Comparison of ENCODE assay signal across 9 mouse cellular contexts in the genomic region with DNA sequence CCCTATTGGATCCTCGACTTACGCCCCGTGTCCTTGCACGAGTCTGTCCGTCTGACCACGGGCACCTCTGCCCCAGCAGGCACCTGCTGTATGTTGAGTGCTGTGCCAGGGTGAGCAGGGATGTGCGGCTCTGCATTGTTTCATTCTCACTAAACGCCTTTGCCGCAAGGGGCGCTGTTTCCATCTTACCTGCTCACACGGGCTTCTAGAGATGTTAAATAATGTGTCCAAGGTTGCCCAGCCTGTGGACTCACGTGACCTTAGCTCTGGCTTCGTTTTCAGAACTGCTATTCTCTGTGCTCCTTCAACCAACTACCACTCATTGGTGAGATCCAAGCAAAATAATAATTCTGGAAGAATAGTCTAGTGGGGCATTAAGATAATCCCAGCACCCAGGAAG.
DNase-seq lines count a peak whose midpoint lies in the region; ATAC-seq and TF ChIP-seq lines count a peak whose summit lies in the region.
"Had no signal": no experiment of that assay in that cellular context is flagged by ENCODE, and none has a peak within 500 bp of the region (broad histone marks: within the 10 kb centered on the region; RNA-seq: fewer than 3 reads in every experiment).

No protein-coding gene starts in this region.

- no peak overlapping the region for H3K9ac ChIP-seq in MEL (ENCODE audit: control insufficient read depth, low read depth, low read length, poor library complexity, severe bottlenecking)
- H3K9ac ChIP-seq in lung, embryonic 15.5 days: no peak overlapping the region
- H3K9ac ChIP-seq: limb, embryonic 13.5 days had no signal

- DNase-seq in layer of hippocampus, adult 11-12 months (ENCODE audit: low spot score): peak; percentile 67
- no peak for DNase-seq in layer of hippocampus, adult 9-11 months
- DNase-seq in MEL (ENCODE audit: low read depth, low spot score): peak; percentile 73
- DNase-seq in c-Kit-positive CD71-positive TER-119-positive erythroid progenitor cells, embryonic 14.5 days (ENCODE audit: low spot score): peak; percentile 49
- DNase-seq in heart, postnatal 36 days: peak; percentile 42 to 63
- DNase-seq in spleen, adult 12 weeks (ENCODE audit: low spot score): peak; percentile 32
- DNase-seq in frontal cortex, postnatal 10 days (ENCODE audit: low spot score in 2 of 2): no peak

- 0 out of 2 replicates have a peak, but pooled peaks have one; percentile 11 for ATAC-seq in lung, embryonic 15.5 days (ENCODE audit: borderline replicate concordance, extremely low read depth, low FRiP score, low TSS enrichment)

- peaks cover 0 to 8% of the 10 kb centered on the region in 2 experiments; a peak in 1 of 4 replicates for H3K36me3 ChIP-seq in MEL (ENCODE audit: control insufficient read depth in 1 of 2, insufficient read depth in 2 of 2, low read length in 2 of 2)
- no peaks in the 10 kb centered on the region for H3K36me3 ChIP-seq in lung, embryonic 15.5 days
- H3K36me3 ChIP-seq: limb, embryonic 13.5 days had no signal

- TF ChIP-seq EP300 in MEL (IDR thresholded peaks at IDR 0.05; ENCODE audit: low read depth in 1 of 2, low read length in 2 of 2): no peak

- no peaks in the 10 kb centered on the region for H3K27me3 ChIP-seq in MEL (ENCODE audit: control insufficient read depth in 1 of 2, insufficient read depth in 2 of 2, low read length in 2 of 2)
- H3K27me3 ChIP-seq in lung, embryonic 15.5 days: no peaks in the 10 kb centered on the region
- H3K27me3 ChIP-seq: limb, embryonic 13.5 days had no signal

- peak; percentile 72 to 86 (median 84) for TF ChIP-seq CTCF in MEL (IDR thresholded peaks at IDR 0.05 in 2 of 3, conservative IDR thresholded peaks at IDR 0.05 in 1 of 3; ENCODE audit: control insufficient read depth in 1 of 3, insufficient read depth in 1 of 3, low read depth in 2 of 3, low read length in 3 of 3, poor library complexity in 1 of 3, severe bottlenecking in 1 of 3)

- intact Hi-C loops in heart, postnatal 36 days (cut with DNase I): no loop called here

- H3K4me2 ChIP-seq in lung, embryonic 15.5 days: no peak overlapping the region
- H3K4me2 ChIP-seq: limb, embryonic 13.5 days had no signal

- WGBS in lung, embryonic 15.5 days: 33% methylated on average over 13 of the region's 13 CpGs

- H3K4me1 ChIP-seq in MEL (ENCODE audit: control insufficient read depth in 1 of 2, insufficient read depth in 2 of 2, low read length in 2 of 2): peaks cover 0 to 14% of the 10 kb centered on the region in 2 experiments; a peak in 2 of 4 replicates
- H3K4me1 ChIP-seq in lung, embryonic 15.5 days: no peaks in the 10 kb centered on the region

- TF ChIP-seq POLR2A in MEL (IDR thresholded peaks at IDR 0.05; ENCODE audit: control insufficient read depth in 1 of 2, insufficient read depth in 1 of 2, low read depth in 1 of 2, low read length in 2 of 2, poor library complexity in 1 of 2): no peak

- H3K4me3 ChIP-seq in MEL (ENCODE audit: control insufficient read depth in 1 of 2, insufficient read depth in 1 of 2, low read depth in 2 of 2, low read length in 2 of 2): no peak overlapping the region
- H3K4me3 ChIP-seq in lung, embryonic 15.5 days: no peak overlapping the region
- H3K4me3 ChIP-seq: limb, embryonic 13.5 days had no signal

- H3K27ac ChIP-seq in MEL (ENCODE audit: control insufficient read depth, low read depth, low read length): no peak overlapping the region
- no peak overlapping the region for H3K27ac ChIP-seq in lung, embryonic 15.5 days
- H3K27ac ChIP-seq: limb, embryonic 13.5 days had no signal

- no peaks in the 10 kb centered on the region for H3K9me3 ChIP-seq in MEL (replicated peaks; ENCODE audit: insufficient read depth, low read length)
- no peaks in the 10 kb centered on the region for H3K9me3 ChIP-seq in lung, embryonic 15.5 days
- H3K9me3 ChIP-seq: limb, embryonic 13.5 days had no signal

- H3K79me2 ChIP-seq in MEL (ENCODE audit: control insufficient read depth, insufficient read depth, low read length, poor library complexity): no peaks in the 10 kb centered on the region

- TF ChIP-seq RAD21 in MEL (IDR thresholded peaks at IDR 0.05; ENCODE audit: low read depth, low read length): peak; percentile 15

TF ChIP-seq in MEL, 35 proteins besides CTCF, POLR2A, EP300 and RAD21:
- TF ChIP-seq BHLHE40 (IDR thresholded peaks at IDR 0.05; ENCODE audit: borderline replicate concordance, low read depth, low read length): peak; percentile 58; the same call in 1 of the 2 replicates
- TF ChIP-seq USF1 (IDR thresholded peaks at IDR 0.05; ENCODE audit: low read depth, low read length): peak; percentile 74
- TF ChIP-seq MEF2A (IDR thresholded peaks at IDR 0.05; ENCODE audit: extremely low read depth, insufficient replicate concordance, low read depth, low read length, poor library complexity, severe bottlenecking): no peak

Comparison
In these comparisons a context has a peak if more than half of its experiments do, and no peak if none do; other contexts are left out.
1. DNase-seq: peak in layer of hippocampus, adult 11-12 months (single experiment), MEL (single experiment), c-Kit-positive CD71-positive TER-119-positive erythroid progenitor cells, embryonic 14.5 days (single experiment), heart, postnatal 36 days (2 of 2) and spleen, adult 12 weeks (single experiment); none in layer of hippocampus, adult 9-11 months (single experiment) and frontal cortex, postnatal 10 days (0 of 2).